In genomic region chr7:46000577-46000976, GRCm38 (mm10) we compare ENCODE assay signal across 18 mouse cellular contexts. TPM values are rescaled to one million over a fixed set of nuclear protein-coding genes. Genes with fewer than 3 reads are reported as not detected.
"Had no signal": no experiment of that assay in that cellular context is flagged by ENCODE, and none has a peak within 500 bp of the region (broad histone marks: within the 10 kb centered on the region; RNA-seq: fewer than 3 reads in every experiment).

No protein-coding gene starts in this region.

- H3K4me3 ChIP-seq: neural tube, embryonic 12.5 days; neural tube, embryonic 13.5 days; neural tube, embryonic 15.5 days; stomach, embryonic 15.5 days had no signal

- H3K9me3 ChIP-seq: neural tube, embryonic 12.5 days; neural tube, embryonic 13.5 days; neural tube, embryonic 15.5 days; stomach, embryonic 15.5 days had no signal

- H3K4me2 ChIP-seq: neural tube, embryonic 12.5 days; neural tube, embryonic 13.5 days; neural tube, embryonic 15.5 days; stomach, embryonic 15.5 days had no signal

- H3K4me1 ChIP-seq: neural tube, embryonic 12.5 days; neural tube, embryonic 13.5 days; neural tube, embryonic 15.5 days; stomach, embryonic 15.5 days had no signal

- DNase-seq: retina, postnatal 1 day; right cerebral cortex, adult 18-20 months; right cerebral cortex, postnatal 14 days; right cerebral cortex, postnatal 25 days; right cerebral cortex, postnatal 4 days; spleen, adult 18-20 months; thymus, adult 18-20 months; thymus, adult 2 months; thymus, postnatal 14 days; thymus, postnatal 25 days; thymus, postnatal 36 days; thymus, postnatal 4 days had no signal

- H3K27me3 ChIP-seq: neural tube, embryonic 12.5 days; neural tube, embryonic 15.5 days; stomach, embryonic 15.5 days had no signal

- H3K27ac ChIP-seq: neural tube, embryonic 12.5 days; neural tube, embryonic 13.5 days; neural tube, embryonic 15.5 days; stomach, embryonic 15.5 days had no signal

- H3K36me3 ChIP-seq: neural tube, embryonic 12.5 days; neural tube, embryonic 13.5 days; neural tube, embryonic 15.5 days; stomach, embryonic 15.5 days had no signal

- H3K9ac ChIP-seq: neural tube, embryonic 12.5 days; neural tube, embryonic 13.5 days; neural tube, embryonic 15.5 days; stomach, embryonic 15.5 days had no signal

RNA-seq across cellular contexts. Expression of gene Abcc6, which starts 29.5 kb away (rescaled TPM):
- total RNA-seq: neutrophil, adult 5-6 weeks had no signal
- polyA plus RNA-seq: thymus, postnatal 0 days had no signal
